ENCODE assay signal across 10 mouse cellular contexts in the genomic region with DNA sequence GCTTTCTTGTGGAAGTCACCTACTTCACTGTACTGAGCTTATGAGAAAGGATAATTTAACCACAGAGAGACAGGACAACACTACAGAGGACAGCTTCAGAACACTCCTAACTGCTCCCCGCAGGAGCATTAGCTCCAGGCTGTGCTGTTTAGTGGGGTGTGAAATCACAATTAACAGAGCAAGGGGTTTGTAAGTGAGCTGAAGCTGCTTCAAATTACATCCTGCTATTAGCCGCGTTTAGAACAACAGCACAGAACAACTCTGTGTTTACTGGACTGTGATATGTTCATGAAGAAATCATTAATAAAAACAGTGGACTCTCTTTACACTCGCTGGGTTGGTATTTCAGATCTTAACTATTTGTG.
A peak's percentile ranks its signal among the peaks of the same experiment; 100 is the strongest.
DNase-seq lines count a peak whose midpoint lies in the region; ATAC-seq lines count a peak whose summit lies in the region.
"Had no signal": no experiment of that assay in that cellular context is flagged by ENCODE, and none has a peak within 500 bp of the region (broad histone marks: within the 10 kb centered on the region; RNA-seq: fewer than 3 reads in every experiment).

No protein-coding gene starts in this region.

- H3K36me3 ChIP-seq in hindbrain, embryonic 10.5 days = no peaks in the 10 kb centered on the region
- no peaks in the 10 kb centered on the region for H3K36me3 ChIP-seq in midbrain, embryonic 16.5 days (ENCODE audit: control insufficient read depth, insufficient read depth, low read length)
- H3K36me3 ChIP-seq: lung, embryonic 15.5 days had no signal

- peaks cover 8% of the 10 kb centered on the region for H3K4me1 ChIP-seq in hindbrain, embryonic 10.5 days (replicated peaks)
- peaks cover 4% of the 10 kb centered on the region; the same call in 1 of the 2 replicates for H3K4me1 ChIP-seq in midbrain, embryonic 16.5 days (ENCODE audit: control insufficient read depth, insufficient read depth, low read length)
- H3K4me1 ChIP-seq: lung, embryonic 15.5 days had no signal

- H3K4me3 ChIP-seq in hindbrain, embryonic 10.5 days = no peak overlapping the region
- no peak overlapping the region for H3K4me3 ChIP-seq in midbrain, embryonic 16.5 days (ENCODE audit: low read depth, low read length)
- H3K4me3 ChIP-seq: heart, adult 2 months; lung, embryonic 15.5 days had no signal

- H3K27ac ChIP-seq in hindbrain, embryonic 10.5 days = peak overlapping the region; percentile 50; the same call in 1 of the 2 replicates
- no peak overlapping the region for H3K27ac ChIP-seq in midbrain, embryonic 16.5 days (ENCODE audit: low read length)
- H3K27ac ChIP-seq: heart, adult 2 months; lung, embryonic 15.5 days had no signal

- 12% methylated on average over 4 of the region's 4 CpGs for WGBS in hindbrain, embryonic 10.5 days
- 5% methylated on average over 4 of the region's 4 CpGs for WGBS in midbrain, embryonic 16.5 days

- no peak for DNase-seq in frontal cortex, postnatal 10 days (ENCODE audit: low spot score in 2 of 2)
- DNase-seq in cerebellum, adult 9-11 months = peak; percentile 17
- DNase-seq in hindbrain, embryonic 10.5 days (ENCODE audit: low spot score) = peak; percentile 2
- no peak for DNase-seq in adrenal gland, adult 2 months
- DNase-seq in urinary bladder, postnatal 36 days (ENCODE audit: low spot score in 2 of 2) = no peak
- DNase-seq in ovary, adult 18-20 months (ENCODE audit: low spot score) = no peak
- DNase-seq: heart, adult 2 months had no signal

- no peaks in the 10 kb centered on the region for H3K27me3 ChIP-seq in hindbrain, embryonic 10.5 days (ENCODE audit: insufficient read depth, poor library complexity, severe bottlenecking)
- H3K27me3 ChIP-seq in midbrain, embryonic 16.5 days (ENCODE audit: control insufficient read depth, insufficient read depth, low read depth, low read length) = no peaks in the 10 kb centered on the region
- H3K27me3 ChIP-seq: lung, embryonic 15.5 days had no signal

- no peaks in the 10 kb centered on the region for H3K9me3 ChIP-seq in hindbrain, embryonic 10.5 days
- no peaks in the 10 kb centered on the region for H3K9me3 ChIP-seq in midbrain, embryonic 16.5 days (replicated peaks; ENCODE audit: control insufficient read depth, low read length, poor library complexity, severe bottlenecking)
- H3K9me3 ChIP-seq: lung, embryonic 15.5 days had no signal

- peak; percentile 14; the same call in 1 of the 2 replicates for ATAC-seq in frontal cortex, adult (ENCODE audit: low TSS enrichment)
- peak; percentile 59 for ATAC-seq in midbrain, embryonic 16.5 days

- H3K4me2 ChIP-seq in midbrain, embryonic 16.5 days (ENCODE audit: low read length) = peak overlapping the region; percentile 7; the same call in 1 of the 2 replicates
- H3K4me2 ChIP-seq: lung, embryonic 15.5 days had no signal

- no peak overlapping the region for H3K9ac ChIP-seq in midbrain, embryonic 16.5 days (ENCODE audit: low read depth, low read length)
- H3K9ac ChIP-seq: lung, embryonic 15.5 days had no signal

Comparison
In these comparisons a context has a peak if more than half of its experiments do, and no peak if none do; other contexts are left out.
1. DNase-seq: peak in cerebellum, adult 9-11 months (single experiment) and hindbrain, embryonic 10.5 days (single experiment); none in frontal cortex, postnatal 10 days (0 of 2), adrenal gland, adult 2 months (single experiment), urinary bladder, postnatal 36 days (0 of 2) and ovary, adult 18-20 months (single experiment).